Mouse (Mus musculus): ENCODE data around the gene Ppp1r1b. TPM values are rescaled to one million over a fixed set of nuclear protein-coding genes. Genes with fewer than 3 reads are reported as not detected.

Ppp1r1b gene
- polyA plus RNA-seq, 1 experiment from 2014 or later = 19.2 TPM

DNA sequence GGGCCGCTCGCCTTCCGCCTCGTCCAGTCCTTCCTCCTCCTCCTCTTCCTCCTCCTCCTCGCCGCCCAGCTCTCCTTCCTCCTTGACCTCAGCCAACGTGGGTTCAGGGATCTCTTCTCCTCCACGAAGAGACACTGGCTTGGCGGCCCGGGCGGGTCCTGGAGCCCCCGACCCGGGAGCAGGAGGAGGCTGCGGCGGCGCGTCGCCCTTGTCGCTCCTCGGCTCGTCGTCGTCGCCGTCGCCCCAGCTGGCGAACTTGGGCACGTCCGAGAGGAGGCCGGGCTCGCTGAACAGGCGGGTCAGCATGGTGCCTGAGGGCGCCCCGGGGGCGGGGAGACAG is 20.2 kb upstream of the Ppp1r1b start:
- DNase-seq (ENCODE audit: low read depth, low spot score) = no peak
- CTCF ChIA-PET = no interaction called here
- in situ Hi-C loops (cut with MboI; ENCODE audit: low pct_unique_long_range_greater_than_20kb) = no loop called here
- POLR2A ChIA-PET = interaction anchor here (0.7 kb wide), 1 partner anchor 823 kb away, joined by 3 read pairs; no protein-coding TSS in a partner anchor
- TF ChIP-seq CTCF (IDR thresholded peaks at IDR 0.05) = no peak
- no peak for ATAC-seq
- peaks cover 88% of the 10 kb centered on the region for H3K27me3 ChIP-seq

DNA sequence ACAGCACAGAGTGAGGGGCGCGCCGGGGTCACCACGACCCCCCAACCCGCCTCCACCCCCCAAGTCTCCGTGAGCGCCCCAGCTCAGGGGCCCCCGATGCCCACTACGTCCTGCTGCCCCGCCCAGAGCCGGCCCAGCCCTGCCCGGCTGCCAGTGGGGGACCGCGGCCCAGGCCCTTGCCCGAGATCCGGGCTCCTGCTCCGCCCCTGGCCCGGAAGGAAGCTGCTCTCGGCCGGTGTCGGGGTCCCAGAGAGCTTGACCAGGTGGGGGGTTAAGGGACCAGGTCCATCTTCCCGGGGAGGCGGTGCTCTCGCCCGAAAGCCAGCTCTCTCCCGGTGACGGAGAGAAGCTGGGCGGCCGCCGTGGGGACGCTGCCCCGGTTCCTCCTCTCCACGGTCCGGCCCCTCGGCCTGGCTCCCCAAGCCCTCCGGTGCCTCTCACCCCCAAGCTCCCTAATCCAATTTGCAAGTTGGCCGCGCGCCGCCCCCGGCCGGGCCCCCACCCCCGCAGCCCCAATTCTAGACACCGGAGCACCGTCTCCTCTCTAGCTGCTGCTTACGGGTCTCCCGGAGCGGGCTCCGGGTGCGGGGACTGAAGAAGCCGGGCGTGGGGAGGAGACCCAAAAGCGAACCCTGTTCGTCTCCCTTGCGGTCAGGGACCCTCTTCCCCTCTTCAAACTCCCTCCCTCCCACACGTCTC is 19.7 kb upstream of the Ppp1r1b start:
- peaks cover 89% of the 10 kb centered on the region for H3K27me3 ChIP-seq
- no peak for TF ChIP-seq CTCF (IDR thresholded peaks at IDR 0.05)
- ChIA-PET CTCF (no interaction called here), POLR2A (interaction anchor here (0.7 to 1.1 kb wide), 2 partner anchors 10 to 823 kb away, joined by 3 read pairs; no protein-coding TSS in a partner anchor)
- in situ Hi-C loops (cut with MboI; ENCODE audit: low pct_unique_long_range_greater_than_20kb) = no loop called here
- DNase-seq (ENCODE audit: low read depth, low spot score) (no peak), ATAC-seq (no peak)

DNA sequence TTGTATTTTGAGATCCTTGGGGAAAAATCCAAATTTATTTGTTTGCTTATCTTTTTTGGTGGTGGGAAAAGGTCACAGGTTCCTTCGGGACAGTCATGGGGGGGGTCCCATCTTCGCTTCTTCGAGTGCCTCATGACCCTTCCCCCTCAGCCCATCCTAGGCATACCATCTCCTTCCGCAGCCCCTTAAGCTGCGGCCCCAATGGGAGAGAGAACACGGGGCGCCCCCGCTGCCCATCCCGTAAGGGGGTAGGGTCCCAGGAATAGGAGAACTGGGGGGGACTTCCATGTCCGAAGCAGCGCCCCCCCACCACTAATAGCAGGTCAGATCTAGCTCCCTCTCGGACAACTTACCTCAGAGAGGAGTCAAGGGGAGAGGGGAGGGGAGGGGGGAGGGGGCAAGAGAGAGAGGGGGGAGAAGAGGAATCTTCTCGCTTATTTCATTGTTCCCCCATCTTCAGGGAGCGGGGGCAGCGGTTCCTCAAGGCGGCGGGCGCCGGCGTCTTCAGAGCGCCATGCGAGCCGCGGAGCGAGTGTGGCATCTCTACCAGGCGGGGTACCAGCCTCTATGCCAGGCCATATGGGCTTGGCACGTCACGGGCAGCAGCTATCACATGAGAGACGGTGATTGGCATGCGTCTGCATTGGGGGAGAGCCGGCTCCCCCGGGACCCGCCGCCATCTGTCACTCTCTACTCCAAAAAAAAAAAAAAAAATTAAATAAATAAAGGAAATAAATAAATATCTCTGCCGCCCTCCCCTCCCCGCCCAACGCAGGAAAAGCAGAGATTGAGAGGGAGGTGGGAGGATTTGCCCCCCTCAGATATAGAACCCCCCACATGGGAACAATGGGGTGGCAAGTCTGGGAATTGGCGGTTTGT is 18.9 kb upstream of the Ppp1r1b start, which contains the start of gene Neurod2:
Gene Neurod2 (minus strand): TSS at position 568 of the 879 bp plus-strand sequence.
- in situ Hi-C loops (cut with MboI; ENCODE audit: low pct_unique_long_range_greater_than_20kb) = no loop called here
- ATAC-seq = no peak
- DNase-seq (ENCODE audit: low read depth, low spot score) = no peak
- CTCF ChIA-PET = no interaction called here
- no peak for TF ChIP-seq CTCF (IDR thresholded peaks at IDR 0.05)
- peaks cover 89% of the 10 kb centered on the region for H3K27me3 ChIP-seq
- POLR2A ChIA-PET = interaction anchor here (1.1 kb wide), 1 partner anchor 10 kb away, joined by 3 read pairs; no protein-coding TSS in a partner anchor

DNA sequence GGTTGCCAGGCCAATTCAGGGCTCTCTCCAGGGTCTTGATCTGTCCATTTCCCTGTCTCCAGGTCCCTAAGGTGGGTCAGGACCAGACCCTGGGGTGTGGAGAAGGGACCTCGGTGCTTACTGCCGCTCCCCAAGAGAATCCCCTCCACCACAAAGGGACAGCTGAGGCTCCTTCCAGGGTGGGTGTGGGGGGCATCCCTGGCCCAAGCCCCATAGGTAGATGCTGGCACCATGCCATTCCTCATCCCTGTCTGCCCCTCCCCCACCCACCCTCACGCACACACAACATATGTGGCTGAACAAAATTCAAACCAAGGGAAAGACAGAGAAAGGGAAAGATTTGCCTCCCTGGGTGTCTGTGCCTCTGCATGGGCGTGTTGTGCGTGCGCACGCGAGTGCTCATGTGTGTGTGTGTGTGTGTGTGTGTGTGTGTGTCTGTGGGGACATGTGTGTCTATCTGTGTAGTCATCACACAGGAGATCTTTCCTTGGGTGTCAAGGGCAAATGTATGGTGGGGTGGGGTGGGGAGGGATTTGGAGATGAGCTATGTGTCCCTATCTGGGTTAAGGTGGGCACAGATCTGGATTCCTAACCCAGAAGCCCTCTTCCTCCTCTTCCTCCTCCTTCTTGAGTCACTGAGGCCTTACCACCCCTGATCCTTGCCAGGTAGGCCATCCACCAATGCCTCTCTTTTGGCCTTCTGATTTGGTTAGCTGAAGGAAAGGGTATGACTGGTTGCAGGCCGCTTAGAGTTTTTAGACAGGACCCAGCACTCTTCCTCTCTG is 18.1 kb upstream of the Ppp1r1b start:
- in situ Hi-C loops (cut with MboI; ENCODE audit: low pct_unique_long_range_greater_than_20kb) = no loop called here
- TF ChIP-seq CTCF (IDR thresholded peaks at IDR 0.05) = no peak
- DNase-seq (ENCODE audit: low read depth, low spot score) = no peak
- POLR2A ChIA-PET = no interaction called here
- no peak for ATAC-seq
- CTCF ChIA-PET = no interaction called here
- H3K27me3 ChIP-seq = peaks cover 89% of the 10 kb centered on the region

- ChIA-PET CTCF (no interaction called here), POLR2A (no interaction called here)
- in situ Hi-C loops (cut with MboI; ENCODE audit: low pct_unique_long_range_greater_than_20kb) = no loop called here
These were observed 17.4 kb upstream of the Ppp1r1b start for GRCm38 (mm10) chr11:98330745-98331204.

DNA sequence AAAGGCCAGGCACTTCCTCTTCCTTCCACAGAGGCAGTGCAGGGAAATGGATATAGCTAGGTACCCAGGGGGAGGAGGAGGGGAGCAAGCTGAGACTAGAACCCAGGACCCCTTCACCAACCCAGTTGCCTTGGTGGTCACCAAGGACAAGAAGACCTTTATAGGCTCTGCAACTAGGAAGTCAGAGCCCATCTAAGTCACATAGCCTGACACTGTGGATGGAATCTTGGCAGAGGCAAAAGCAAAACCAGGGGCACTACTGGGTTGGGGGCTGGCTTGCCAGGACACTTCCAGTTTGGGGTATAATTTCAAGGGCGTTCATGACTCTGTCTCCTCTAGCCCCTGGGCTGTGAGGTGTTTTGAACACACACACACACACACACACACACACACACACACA is 16.8 kb upstream of the Ppp1r1b start:
- ChIA-PET CTCF (no interaction called here), POLR2A (interaction anchor here (0.8 kb wide), 1 partner anchor 79 kb away, joined by 3 read pairs; no protein-coding TSS in a partner anchor)
- peaks cover 89% of the 10 kb centered on the region for H3K27me3 ChIP-seq
- in situ Hi-C loops (cut with MboI; ENCODE audit: low pct_unique_long_range_greater_than_20kb) = no loop called here
- no peak for DNase-seq (ENCODE audit: low read depth, low spot score)
- no peak for ATAC-seq
- TF ChIP-seq CTCF (IDR thresholded peaks at IDR 0.05) = no peak

More at GRCm38 (mm10) chr11:98330745-98331204, 17.4 kb upstream of the Ppp1r1b start:
- ATAC-seq = no peak
- H3K27me3 ChIP-seq = peaks cover 88% of the 10 kb centered on the region
- DNase-seq (ENCODE audit: low read depth, low spot score) = no peak
- TF ChIP-seq CTCF (IDR thresholded peaks at IDR 0.05) = no peak

DNA sequence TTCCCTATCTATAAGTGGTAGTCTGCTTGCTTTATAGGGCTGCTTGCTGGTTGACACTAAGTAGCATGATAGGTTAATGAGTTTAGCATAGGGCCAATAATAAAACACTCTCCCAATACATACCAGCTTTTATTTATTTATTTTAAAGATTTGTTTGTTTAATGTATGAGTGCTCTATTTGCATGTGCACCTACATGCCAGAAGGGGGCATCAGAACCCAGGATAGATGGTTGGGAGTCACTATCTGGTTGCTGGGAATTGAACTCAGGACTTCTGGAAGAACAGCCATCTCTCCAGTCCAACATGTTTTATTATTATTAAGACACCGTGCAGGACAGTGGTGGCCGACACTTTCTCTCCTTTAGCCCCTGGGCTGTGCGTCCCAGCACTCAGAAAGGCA is 16.0 kb upstream of the Ppp1r1b start:
- no peak for TF ChIP-seq CTCF (IDR thresholded peaks at IDR 0.05)
- ATAC-seq = no peak

DNA sequence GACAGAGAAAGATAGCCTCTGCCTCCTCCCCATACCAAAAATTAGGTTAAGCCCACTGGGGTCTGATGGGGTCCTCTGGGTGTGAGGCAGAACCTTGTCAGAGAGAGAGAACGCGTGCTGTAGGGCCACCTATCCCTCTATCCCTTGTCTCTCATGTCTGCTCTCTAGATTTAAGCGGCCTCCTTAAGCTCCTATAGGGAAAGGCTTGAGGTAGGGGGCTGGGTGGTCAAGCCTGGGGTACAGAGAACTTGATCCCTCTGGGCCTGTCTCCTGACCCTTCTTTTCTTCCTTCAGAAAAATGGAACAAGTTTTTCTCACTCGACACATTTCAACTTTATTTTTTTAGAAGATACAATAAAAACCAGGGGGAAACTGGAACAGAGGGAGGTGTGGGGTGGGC is 15.4 kb upstream of the Ppp1r1b start:
- peaks cover 86% of the 10 kb centered on the region for H3K27me3 ChIP-seq
- POLR2A ChIA-PET = no interaction called here
- CTCF ChIA-PET = no interaction called here
- in situ Hi-C loops (cut with MboI; ENCODE audit: low pct_unique_long_range_greater_than_20kb) = no loop called here
- TF ChIP-seq CTCF (IDR thresholded peaks at IDR 0.05) = no peak
- DNase-seq (ENCODE audit: low read depth, low spot score) (no peak), ATAC-seq (no peak)

More for the DNA sequence above, 16.0 kb upstream of the Ppp1r1b start:
- DNase-seq (ENCODE audit: low read depth, low spot score) = no peak
- CTCF ChIA-PET = no interaction called here
- peaks cover 89% of the 10 kb centered on the region for H3K27me3 ChIP-seq
- POLR2A ChIA-PET = interaction anchor here (0.8 kb wide), 1 partner anchor 80 kb away, joined by 3 read pairs; no protein-coding TSS in a partner anchor
- in situ Hi-C loops (cut with MboI; ENCODE audit: low pct_unique_long_range_greater_than_20kb) = no loop called here

DNA sequence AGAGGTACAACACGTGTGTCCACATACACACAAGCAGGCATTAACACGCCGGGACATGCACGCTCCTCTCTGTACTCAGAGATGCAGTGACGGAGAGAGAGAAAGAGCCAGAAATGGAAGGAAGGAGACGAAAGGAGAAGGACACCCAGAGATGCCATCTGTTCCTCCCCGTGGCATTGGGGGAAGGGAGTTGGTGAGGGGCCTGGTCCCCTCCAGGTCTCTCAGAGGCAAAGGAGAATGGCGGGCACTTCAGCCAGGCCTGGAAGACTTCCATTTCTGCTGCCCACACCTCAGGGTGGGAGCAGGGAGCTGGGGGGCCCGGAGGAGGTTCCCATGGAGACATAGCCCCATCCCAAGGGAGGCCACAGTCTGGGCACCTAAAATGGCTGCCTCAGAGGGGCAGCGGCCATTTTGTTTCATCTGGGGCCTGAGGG is 14.9 kb upstream of the Ppp1r1b start:
- TF ChIP-seq CTCF (IDR thresholded peaks at IDR 0.05) = no peak
- no peak for DNase-seq (ENCODE audit: low read depth, low spot score)
- ChIA-PET CTCF (interaction anchor here (1.0 kb wide), 1 partner anchor 10 kb away, joined by 3 read pairs; no protein-coding TSS in a partner anchor), POLR2A (no interaction called here)
- H3K27me3 ChIP-seq = peaks cover 84% of the 10 kb centered on the region
- in situ Hi-C loops (cut with MboI; ENCODE audit: low pct_unique_long_range_greater_than_20kb) = no loop called here
- ATAC-seq = no peak
